8 mouse cellular contexts compared by ENCODE assay signal in genomic region chr1:82150219-82151128, GRCm38 (mm10).
DNase-seq lines count a peak whose midpoint lies in the region; ATAC-seq and TF ChIP-seq lines count a peak whose summit lies in the region.

No protein-coding gene starts in this region.

- no peaks in the 10 kb centered on the region for H3K36me3 ChIP-seq in limb, embryonic 15.5 days

- peaks cover 6% of the 10 kb centered on the region for H3K4me1 ChIP-seq in limb, embryonic 15.5 days
- H3K4me1 ChIP-seq in olfactory bulb, adult 2 months (ENCODE audit: control insufficient read depth, insufficient read depth, low read length): peaks cover 4% of the 10 kb centered on the region; the same call in 1 of the 2 replicates

- 0 out of 2 replicates have a peak, but pooled peaks have one; percentile 44 for ATAC-seq in limb, embryonic 15.5 days (ENCODE audit: insufficient number of reproducible peaks, low FRiP score, low TSS enrichment, low read depth)

- TF ChIP-seq CTCF in olfactory bulb, adult 2 months (IDR thresholded peaks at IDR 0.05; ENCODE audit: insufficient read depth, low read depth, low read length): no peak

- intact Hi-C loops in heart, postnatal 10 days (cut with DNase I): no loop called here

- peak; percentile 25 for DNase-seq in 3T3-L1 (ENCODE audit: low read depth, low spot score)
- peak; percentile 2 for DNase-seq in cerebellum, adult 11 months
- DNase-seq in forelimb bud, embryonic 11.5 days (ENCODE audit: low read depth, low spot score): peak; percentile 53
- peak; percentile 29 to 55 for DNase-seq in heart, postnatal 10 days
- peak; percentile 73 for DNase-seq in kidney, postnatal 14 days
- no peak for DNase-seq in B cell, adult 2 months

- no peak for TF ChIP-seq POLR2A in olfactory bulb, adult 2 months (IDR thresholded peaks at IDR 0.05; ENCODE audit: insufficient read depth, low read depth, low read length)

- no peak overlapping the region for H3K27ac ChIP-seq in limb, embryonic 15.5 days
- H3K27ac ChIP-seq in olfactory bulb, adult 2 months (ENCODE audit: insufficient read depth, low read depth, low read length): peak overlapping the region; percentile 37

- no peak overlapping the region for H3K4me2 ChIP-seq in limb, embryonic 15.5 days

- no peaks in the 10 kb centered on the region for H3K27me3 ChIP-seq in limb, embryonic 15.5 days

- H3K9me3 ChIP-seq in limb, embryonic 15.5 days: no peaks in the 10 kb centered on the region

- H3K4me3 ChIP-seq in limb, embryonic 15.5 days: no peak overlapping the region
- no peak overlapping the region for H3K4me3 ChIP-seq in olfactory bulb, adult 2 months (ENCODE audit: insufficient read depth, low read depth, low read length)

- WGBS in limb, embryonic 15.5 days: 33% methylated on average over 13 of the region's 13 CpGs
- 23% methylated on average over 13 of the region's 13 CpGs for WGBS in olfactory bulb, adult 2 months

- H3K9ac ChIP-seq in limb, embryonic 15.5 days: no peak overlapping the region

Comparison
In these comparisons a context has a peak if more than half of its experiments do, and no peak if none do; other contexts are left out.
1. DNase-seq: peak in 3T3-L1 (single experiment), cerebellum, adult 11 months (single experiment), forelimb bud, embryonic 11.5 days (single experiment), heart, postnatal 10 days (2 of 2) and kidney, postnatal 14 days (single experiment); none in B cell, adult 2 months (0 of 2).